19 mouse cellular contexts compared by ENCODE assay signal in genomic region chr5:121817551-121817950, GRCm38 (mm10). TPM values are rescaled to one million over a fixed set of nuclear protein-coding genes. Genes with fewer than 3 reads are reported as not detected.
A peak's percentile ranks its signal among the peaks of the same experiment; 100 is the strongest.
DNase-seq lines count a peak whose midpoint lies in the region; ATAC-seq lines count a peak whose summit lies in the region.
"Had no signal": no experiment of that assay in that cellular context is flagged by ENCODE, and none has a peak within 500 bp of the region (broad histone marks: within the 10 kb centered on the region; RNA-seq: fewer than 3 reads in every experiment).

No protein-coding gene starts in this region.

- H3K4me2 ChIP-seq in hindbrain, embryonic 13.5 days = no peak overlapping the region
- H3K4me2 ChIP-seq in hindbrain, embryonic 14.5 days (replicated peaks) = no peak overlapping the region
- no peak overlapping the region for H3K4me2 ChIP-seq in intestine, embryonic 16.5 days (ENCODE audit: low read depth, low read length)
- H3K4me2 ChIP-seq: embryonic facial prominence, embryonic 12.5 days; forebrain, embryonic 15.5 days; hindbrain, embryonic 15.5 days had no signal

- peaks cover 74% of the 10 kb centered on the region for H3K36me3 ChIP-seq in hindbrain, embryonic 13.5 days
- H3K36me3 ChIP-seq in hindbrain, embryonic 14.5 days (replicated peaks; ENCODE audit: control insufficient read depth, insufficient read depth) = peaks cover 86% of the 10 kb centered on the region
- H3K36me3 ChIP-seq in intestine, embryonic 16.5 days (ENCODE audit: control insufficient read depth, insufficient read depth, low read length) = peaks cover 38% of the 10 kb centered on the region

- H3K4me3 ChIP-seq in hindbrain, embryonic 13.5 days = no peak overlapping the region
- no peak overlapping the region for H3K4me3 ChIP-seq in hindbrain, embryonic 14.5 days (replicated peaks; ENCODE audit: low read length)
- no peak overlapping the region for H3K4me3 ChIP-seq in intestine, embryonic 16.5 days (ENCODE audit: low read length)
- H3K4me3 ChIP-seq: embryonic facial prominence, embryonic 12.5 days; forebrain, embryonic 15.5 days; heart, embryonic 10.5 days; hindbrain, embryonic 15.5 days had no signal

- ATAC-seq in hindbrain, embryonic 13.5 days (ENCODE audit: low FRiP score) = no peak
- no peak for ATAC-seq in hindbrain, embryonic 14.5 days (ENCODE audit: low FRiP score)
- ATAC-seq in intestine, embryonic 16.5 days = no peak
- ATAC-seq: activated CD4-positive, CD25-positive, alpha-beta regulatory T cell, adult 4 months; forebrain, embryonic 15.5 days; intestine, postnatal 0 days; Patski had no signal

- 0 out of 2 replicates have a peak overlapping the region, but pooled peaks have one; percentile 19 for H3K9ac ChIP-seq in hindbrain, embryonic 13.5 days
- H3K9ac ChIP-seq in hindbrain, embryonic 14.5 days = no peak overlapping the region
- no peak overlapping the region for H3K9ac ChIP-seq in intestine, embryonic 16.5 days (ENCODE audit: low read depth, low read length)
- H3K9ac ChIP-seq: embryonic facial prominence, embryonic 12.5 days; forebrain, embryonic 15.5 days; hindbrain, embryonic 15.5 days had no signal

- DNase-seq in cerebellum, adult 11-12 months = peak; percentile 23
- no peak for DNase-seq in cerebellum, postnatal 36 days
- no peak for DNase-seq in hindbrain, embryonic 14.5 days (ENCODE audit: low spot score)
- peak; percentile 13 for DNase-seq in layer of hippocampus, adult 9-11 months
- DNase-seq in layer of hippocampus, adult 9-10 months (ENCODE audit: low spot score) = no peak
- DNase-seq in cerebellum, adult 9-10 months = peak; percentile 22
- DNase-seq: adrenal gland, postnatal 36 days; gastrocnemius, postnatal 36 days; heart, adult 18-20 months had no signal

- no peaks in the 10 kb centered on the region for H3K27me3 ChIP-seq in hindbrain, embryonic 13.5 days
- no peaks in the 10 kb centered on the region for H3K27me3 ChIP-seq in hindbrain, embryonic 14.5 days (ENCODE audit: control insufficient read depth, insufficient read depth, low read length)
- H3K27me3 ChIP-seq in intestine, embryonic 16.5 days (replicated peaks; ENCODE audit: control insufficient read depth, insufficient read depth, low read length) = no peaks in the 10 kb centered on the region
- H3K27me3 ChIP-seq: CH12.LX; embryonic facial prominence, embryonic 12.5 days; forebrain, embryonic 15.5 days; hindbrain, embryonic 15.5 days; Patski had no signal

- WGBS in hindbrain, embryonic 13.5 days = 91% methylated on average over 9 of the region's 9 CpGs
- WGBS in hindbrain, embryonic 14.5 days = 90% methylated on average over 9 of the region's 9 CpGs
- WGBS in intestine, embryonic 16.5 days = 86% methylated on average over 9 of the region's 9 CpGs

- no peaks in the 10 kb centered on the region for H3K4me1 ChIP-seq in hindbrain, embryonic 13.5 days (replicated peaks)
- H3K4me1 ChIP-seq in hindbrain, embryonic 14.5 days (replicated peaks; ENCODE audit: control insufficient read depth, insufficient read depth, low read length) = no peaks in the 10 kb centered on the region
- H3K4me1 ChIP-seq in intestine, embryonic 16.5 days (ENCODE audit: control insufficient read depth, insufficient read depth, low read length) = no peaks in the 10 kb centered on the region
- H3K4me1 ChIP-seq: embryonic facial prominence, embryonic 12.5 days; forebrain, embryonic 15.5 days; hindbrain, embryonic 15.5 days had no signal

- no peaks in the 10 kb centered on the region for H3K9me3 ChIP-seq in hindbrain, embryonic 13.5 days
- H3K9me3 ChIP-seq in hindbrain, embryonic 14.5 days (ENCODE audit: control insufficient read depth, low read length) = no peaks in the 10 kb centered on the region
- no peaks in the 10 kb centered on the region for H3K9me3 ChIP-seq in intestine, embryonic 16.5 days (ENCODE audit: control insufficient read depth, low read length)
- H3K9me3 ChIP-seq: embryonic facial prominence, embryonic 12.5 days; forebrain, embryonic 15.5 days; heart, embryonic 10.5 days; hindbrain, embryonic 15.5 days had no signal

- no peak overlapping the region for H3K27ac ChIP-seq in hindbrain, embryonic 13.5 days
- no peak overlapping the region for H3K27ac ChIP-seq in hindbrain, embryonic 14.5 days
- H3K27ac ChIP-seq in intestine, embryonic 16.5 days (ENCODE audit: low read length) = no peak overlapping the region
- H3K27ac ChIP-seq: embryonic facial prominence, embryonic 12.5 days; forebrain, embryonic 15.5 days; heart, embryonic 10.5 days; hindbrain, embryonic 15.5 days had no signal

RNA-seq across cellular contexts. Expression of gene Sh2b3, which starts 19.9 kb away (rescaled TPM):
- 6.4 and 6.5 TPM in 2 replicates for polyA plus RNA-seq in hindbrain, embryonic 13.5 days (2015; fragmentation: Nextera tagmentation; extraction: Ambion mirVana)
- 8.8 and 9.1 TPM in 2 replicates for polyA plus RNA-seq in hindbrain, embryonic 14.5 days (2014; fragmentation: Nextera tagmentation; extraction: Ambion mirVana)
- 7.7 and 9.9 TPM in 2 replicates for polyA plus RNA-seq in intestine, embryonic 16.5 days (2015; fragmentation: Nextera tagmentation; extraction: Ambion mirVana)

RNA-seq across cellular contexts. Expression of gene Pheta1, which starts 31.2 kb away (rescaled TPM):
- polyA plus RNA-seq in hindbrain, embryonic 13.5 days (2015; fragmentation: Nextera tagmentation; extraction: Ambion mirVana) = 45.5 and 47.4 TPM in 2 replicates
- polyA plus RNA-seq in hindbrain, embryonic 14.5 days (2014; fragmentation: Nextera tagmentation; extraction: Ambion mirVana) = 28.7 and 32.3 TPM in 2 replicates
- polyA plus RNA-seq in intestine, embryonic 16.5 days (2015; fragmentation: Nextera tagmentation; extraction: Ambion mirVana) = 38.1 and 44.6 TPM in 2 replicates

Comparison
In these comparisons a context has a peak if more than half of its experiments do, and no peak if none do; other contexts are left out.
1. DNase-seq: peak in cerebellum, adult 11-12 months (single experiment), layer of hippocampus, adult 9-11 months (single experiment) and cerebellum, adult 9-10 months (single experiment); none in cerebellum, postnatal 36 days (0 of 2), hindbrain, embryonic 14.5 days (single experiment) and layer of hippocampus, adult 9-10 months (single experiment).